9 mouse cellular contexts compared by ENCODE assay signal in genomic region chr2:80314854-80315241, GRCm38 (mm10). TPM values are rescaled to one million over a fixed set of nuclear protein-coding genes. Genes with fewer than 3 reads are reported as not detected.
A peak's percentile ranks its signal among the peaks of the same experiment; 100 is the strongest.
DNase-seq lines count a peak whose midpoint lies in the region; ATAC-seq and TF ChIP-seq lines count a peak whose summit lies in the region.
"Had no signal": no experiment of that assay in that cellular context is flagged by ENCODE, and none has a peak within 500 bp of the region (broad histone marks: within the 10 kb centered on the region; RNA-seq: fewer than 3 reads in every experiment).

No protein-coding gene starts in this region.

- peak overlapping the region; percentile 90 for H3K4me3 ChIP-seq in kidney, postnatal 0 days (replicated peaks; ENCODE audit: low read depth, low read length)
- peak overlapping the region; percentile 90 for H3K4me3 ChIP-seq in embryonic facial prominence, embryonic 12.5 days
- H3K4me3 ChIP-seq in intestine, postnatal 0 days (ENCODE audit: low read depth, low read length) = peak overlapping the region; percentile 96
- peak overlapping the region; percentile 90 for H3K4me3 ChIP-seq in neural tube, embryonic 13.5 days

- no peaks in the 10 kb centered on the region for H3K9me3 ChIP-seq in kidney, postnatal 0 days (replicated peaks; ENCODE audit: low read length)
- no peaks in the 10 kb centered on the region for H3K9me3 ChIP-seq in embryonic facial prominence, embryonic 12.5 days
- H3K9me3 ChIP-seq in intestine, postnatal 0 days (ENCODE audit: control insufficient read depth) = no peaks in the 10 kb centered on the region
- H3K9me3 ChIP-seq in neural tube, embryonic 13.5 days = no peaks in the 10 kb centered on the region

- H3K27me3 ChIP-seq in kidney, postnatal 0 days (ENCODE audit: insufficient read depth, low read length) = no peaks in the 10 kb centered on the region
- H3K27me3 ChIP-seq in embryonic facial prominence, embryonic 12.5 days = no peaks in the 10 kb centered on the region
- H3K27me3 ChIP-seq in intestine, postnatal 0 days (replicated peaks; ENCODE audit: control insufficient read depth, insufficient read depth, low read length) = no peaks in the 10 kb centered on the region
- H3K27me3 ChIP-seq in neural tube, embryonic 13.5 days = 0 out of 2 replicates have a peak, but pooled peaks cover 8% of the 10 kb centered on the region

- H3K4me1 ChIP-seq in kidney, postnatal 0 days (replicated peaks; ENCODE audit: insufficient read depth, low read length) = 0 out of 2 replicates have a peak, but pooled peaks cover 6% of the 10 kb centered on the region
- H3K4me1 ChIP-seq in embryonic facial prominence, embryonic 12.5 days = peaks cover 9% of the 10 kb centered on the region; the same call in 1 of the 2 replicates
- H3K4me1 ChIP-seq in intestine, postnatal 0 days (replicated peaks; ENCODE audit: control insufficient read depth, insufficient read depth, low read length) = no peaks in the 10 kb centered on the region
- peaks cover 16% of the 10 kb centered on the region for H3K4me1 ChIP-seq in neural tube, embryonic 13.5 days (replicated peaks)

- H3K27ac ChIP-seq in kidney, postnatal 0 days = peak overlapping the region; percentile 92
- no peak overlapping the region for H3K27ac ChIP-seq in embryonic facial prominence, embryonic 12.5 days
- H3K27ac ChIP-seq in intestine, postnatal 0 days (ENCODE audit: low read depth, low read length) = peak overlapping the region; percentile 84
- peak overlapping the region; percentile 97 for H3K27ac ChIP-seq in neural tube, embryonic 13.5 days (replicated peaks)

- WGBS in kidney, postnatal 0 days = 31% methylated on average over 7 of the region's 7 CpGs
- WGBS in embryonic facial prominence, embryonic 12.5 days = 54% methylated on average over 7 of the region's 7 CpGs
- WGBS in intestine, postnatal 0 days = 14% methylated on average over 7 of the region's 7 CpGs
- WGBS in neural tube, embryonic 13.5 days = 47% methylated on average over 7 of the region's 7 CpGs

- TF ChIP-seq CTCF in kidney, postnatal 0 days (IDR thresholded peaks at IDR 0.05; ENCODE audit: low read depth) = no peak
- no peak for TF ChIP-seq CTCF in intestine, postnatal 0 days (IDR thresholded peaks at IDR 0.05; ENCODE audit: low read depth)

- H3K36me3 ChIP-seq in kidney, postnatal 0 days (ENCODE audit: insufficient read depth, low read length) = no peaks in the 10 kb centered on the region
- H3K36me3 ChIP-seq in embryonic facial prominence, embryonic 12.5 days = peaks cover 9% of the 10 kb centered on the region
- H3K36me3 ChIP-seq in intestine, postnatal 0 days (ENCODE audit: control insufficient read depth, insufficient read depth) = peaks cover 4% of the 10 kb centered on the region; the same call in 1 of the 2 replicates
- peaks cover 14% of the 10 kb centered on the region for H3K36me3 ChIP-seq in neural tube, embryonic 13.5 days

- 0 out of 2 replicates have a peak, but pooled peaks have one; percentile 18 for ATAC-seq in kidney, postnatal 0 days (replicated peaks; ENCODE audit: low FRiP score, low read depth)
- no peak for ATAC-seq in embryonic facial prominence, embryonic 12.5 days (ENCODE audit: insufficient number of reproducible peaks, insufficient read depth, low FRiP score, low TSS enrichment)
- ATAC-seq in intestine, postnatal 0 days = peak; percentile 51
- ATAC-seq in neural tube, embryonic 13.5 days (ENCODE audit: low read depth) = no peak; the same call in 1 of the 2 replicates

- peak overlapping the region; percentile 70 for H3K4me2 ChIP-seq in kidney, postnatal 0 days (ENCODE audit: low read length)
- H3K4me2 ChIP-seq in embryonic facial prominence, embryonic 12.5 days (replicated peaks) = peak overlapping the region; percentile 63
- H3K4me2 ChIP-seq in intestine, postnatal 0 days (replicated peaks; ENCODE audit: low read depth) = peak overlapping the region; percentile 94
- H3K4me2 ChIP-seq in neural tube, embryonic 13.5 days = peak overlapping the region; percentile 71

- peak overlapping the region; percentile 81 for H3K9ac ChIP-seq in kidney, postnatal 0 days (ENCODE audit: low read depth, low read length)
- H3K9ac ChIP-seq in embryonic facial prominence, embryonic 12.5 days = peak overlapping the region; percentile 92; the same call in 1 of the 2 replicates
- peak overlapping the region; percentile 85; the same call in 1 of the 2 replicates for H3K9ac ChIP-seq in intestine, postnatal 0 days (ENCODE audit: low read depth, low read length)
- H3K9ac ChIP-seq in neural tube, embryonic 13.5 days = peak overlapping the region; percentile 97

- no peak for DNase-seq in kidney, postnatal 0 days (ENCODE audit: low spot score)
- DNase-seq in kidney, postnatal 14 days = no peak
- DNase-seq in layer of hippocampus, postnatal 10 days (ENCODE audit: low spot score in 2 of 2) = no peak
- no peak for DNase-seq in adrenal gland, postnatal 25 days
- DNase-seq in thymus, postnatal 10 days (ENCODE audit: low spot score in 2 of 2) = no peak

RNA-seq across cellular contexts. Expression of gene Dnajc10, which starts 0.4 kb away (rescaled TPM):
- 71.0 and 76.0 TPM in 2 replicates for polyA plus RNA-seq in kidney, postnatal 0 days (2015; fragmentation: Nextera tagmentation; extraction: Ambion mirVana)
- 92.1 and 97.1 TPM in 2 replicates for polyA plus RNA-seq in embryonic facial prominence, embryonic 12.5 days (2016; fragmentation: Nextera tagmentation; extraction: Ambion mirVana)
- polyA plus RNA-seq in intestine, postnatal 0 days (2015; fragmentation: Nextera tagmentation; extraction: Ambion mirVana) = 22.9 and 26.1 TPM in 2 replicates
- 64.2 and 73.9 TPM in 2 replicates for polyA plus RNA-seq in neural tube, embryonic 13.5 days (2015; fragmentation: Nextera tagmentation; extraction: Ambion mirVana)
- 10 to 100 TPM; 63.9 to 76.0 TPM for total RNA-seq in layer of hippocampus, postnatal 10 days (2021)
- 45.6 and 55.0 TPM in 2 replicates for total RNA-seq in adrenal gland, postnatal 25 days (2021)

RNA-seq across cellular contexts. Expression of gene Prdx6b, which starts 22.6 kb away (rescaled TPM):
- polyA plus RNA-seq in kidney, postnatal 0 days (2015; fragmentation: Nextera tagmentation; extraction: Ambion mirVana) = not detected in 2 replicates
- 0.08 TPM in 1 of 2 replicates, not detected in the other for polyA plus RNA-seq in embryonic facial prominence, embryonic 12.5 days (2016; fragmentation: Nextera tagmentation; extraction: Ambion mirVana)
- polyA plus RNA-seq in intestine, postnatal 0 days (2015; fragmentation: Nextera tagmentation; extraction: Ambion mirVana) = not detected in 2 replicates
- polyA plus RNA-seq in neural tube, embryonic 13.5 days (2015; fragmentation: Nextera tagmentation; extraction: Ambion mirVana) = not detected in 2 replicates
- total RNA-seq in layer of hippocampus, postnatal 10 days (2021) = not detected
- total RNA-seq in adrenal gland, postnatal 25 days (2021) = not detected in 2 replicates
- polyA plus RNA-seq: brain, embryonic 14.5 days had no signal

Comparison
In these comparisons a context has a peak if more than half of its experiments do, and no peak if none do; other contexts are left out.
1. ATAC-seq: peak in kidney, postnatal 0 days (single experiment) and intestine, postnatal 0 days (single experiment); none in embryonic facial prominence, embryonic 12.5 days (single experiment) and neural tube, embryonic 13.5 days (single experiment).
2. Peak in every context shown above with its lines, with median percentiles within 50 percentile points of each other: H3K4me2 ChIP-seq, H3K4me3 ChIP-seq and H3K9ac ChIP-seq.